Mouse (Mus musculus) heart, embryonic 13.5 days (tissue): ENCODE results near the gene Sla2. TPM values are rescaled to one million over a fixed set of nuclear protein-coding genes. Genes with fewer than 3 reads are reported as not detected.

ENCODE experiments used
- polyA plus RNA-seq: library from polyadenylated mRNA; unstranded; fragments of >200 nt; fragmentation: Nextera tagmentation; extraction: Ambion mirVana; gene quantifications from 2 replicates; pipeline ENCODE4 v1.2.1, GENCODE M21; 2015

Gene Sla2
- polyA plus RNA-seq, 1 experiment from 2014 or later = 0.37 TPM

Other genes with a start within 250 kb of the Sla2 start
- 1,696 and 1,855 TPM in 2 replicates for gene Myl9, start 111.8 kb downstream of the Sla2 start, polyA plus RNA-seq
- gene Tgif2, start 47.2 kb downstream of the Sla2 start, polyA plus RNA-seq = 35.5 and 35.9 TPM in 2 replicates
- 4.1 and 5.3 TPM in 2 replicates for gene 4930518I15Rik, start 29.2 kb downstream of the Sla2 start, polyA plus RNA-seq
- gene Rab5if, start 24.1 kb downstream of the Sla2 start, polyA plus RNA-seq = 163 and 172 TPM in 2 replicates
- gene Ndrg3, start 104.9 kb upstream of the Sla2 start, polyA plus RNA-seq = 28.6 and 30.4 TPM in 2 replicates
- gene Dsn1, start 120.0 kb upstream of the Sla2 start, polyA plus RNA-seq = 30.2 and 33.6 TPM in 2 replicates
- 2.6 TPM in 2 replicates for gene Soga1, start 192.1 kb upstream of the Sla2 start, polyA plus RNA-seq
- gene Tldc2, start 199.9 kb upstream of the Sla2 start, polyA plus RNA-seq = not detected in 2 replicates
- 15.9 and 16.4 TPM in 2 replicates for gene Samhd1, start 248.1 kb upstream of the Sla2 start, polyA plus RNA-seq